Mouse (Mus musculus): Measurements from ENCODE around the gene Bbs9. TPM values are rescaled to one million over a fixed set of nuclear protein-coding genes. Genes with fewer than 3 reads are reported as not detected.

The Bbs9 gene
- polyA plus RNA-seq, 1 experiment = 15.3 TPM

DNA sequence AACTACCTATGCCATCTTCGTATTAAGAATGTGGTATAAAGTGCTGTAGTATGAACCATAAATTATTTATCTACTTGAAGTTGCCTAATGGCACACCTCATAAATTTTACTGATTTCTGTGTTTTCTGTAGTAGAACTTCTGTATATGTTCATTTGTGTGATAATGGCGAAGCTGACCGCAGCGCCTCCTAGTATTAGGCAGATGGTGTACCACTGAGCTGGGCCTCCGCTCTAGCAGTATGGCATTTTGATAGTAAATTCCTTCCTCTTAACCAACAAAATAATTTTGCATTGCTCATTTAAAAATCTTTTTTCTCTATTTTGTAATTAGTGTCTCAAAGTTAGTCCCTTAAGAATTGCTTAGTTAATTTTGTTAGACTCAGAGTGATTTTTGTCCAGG, 117.5 kb downstream of the Bbs9 start:
- WGBS = 97% methylated on average over 5 of the region's 5 CpGs
- Histone ChIP-seq H3K4me1 (ENCODE audit: control insufficient read depth, insufficient read depth, low read length) (no peaks in the 10 kb centered on the region), H3K4me3 (replicated peaks; ENCODE audit: extremely low read depth, low read depth, low read length) (no peak overlapping the region)
- no peak for DNase-seq
- no peak for TF ChIP-seq CTCF (IDR thresholded peaks at IDR 0.05; ENCODE audit: insufficient read depth, low read length)
- TF ChIP-seq POLR2A (IDR thresholded peaks at IDR 0.05; ENCODE audit: borderline replicate concordance, extremely low read depth, low read depth, low read length) = no peak

DNA sequence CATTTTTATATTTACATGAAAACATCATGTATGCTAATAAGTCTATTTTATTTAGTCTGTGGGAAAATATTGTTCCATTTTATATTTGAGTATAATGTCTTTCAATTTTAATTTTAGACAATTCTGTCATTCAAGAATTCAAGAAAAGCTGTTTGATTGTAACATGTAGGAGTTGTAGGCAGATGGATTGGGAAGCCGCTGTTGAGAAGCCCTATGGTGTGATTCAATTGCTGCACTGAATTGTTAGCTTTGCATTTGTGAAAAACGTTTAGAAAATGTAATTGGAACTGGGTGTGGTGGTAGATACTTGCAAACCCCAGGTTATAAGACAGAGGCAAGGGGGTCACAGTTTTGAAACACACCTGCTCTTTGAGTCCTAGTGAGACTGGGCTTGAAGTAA, 121.1 kb downstream of the Bbs9 start:
- WGBS = 49% methylated on average over 2 of the region's 2 CpGs

DNA sequence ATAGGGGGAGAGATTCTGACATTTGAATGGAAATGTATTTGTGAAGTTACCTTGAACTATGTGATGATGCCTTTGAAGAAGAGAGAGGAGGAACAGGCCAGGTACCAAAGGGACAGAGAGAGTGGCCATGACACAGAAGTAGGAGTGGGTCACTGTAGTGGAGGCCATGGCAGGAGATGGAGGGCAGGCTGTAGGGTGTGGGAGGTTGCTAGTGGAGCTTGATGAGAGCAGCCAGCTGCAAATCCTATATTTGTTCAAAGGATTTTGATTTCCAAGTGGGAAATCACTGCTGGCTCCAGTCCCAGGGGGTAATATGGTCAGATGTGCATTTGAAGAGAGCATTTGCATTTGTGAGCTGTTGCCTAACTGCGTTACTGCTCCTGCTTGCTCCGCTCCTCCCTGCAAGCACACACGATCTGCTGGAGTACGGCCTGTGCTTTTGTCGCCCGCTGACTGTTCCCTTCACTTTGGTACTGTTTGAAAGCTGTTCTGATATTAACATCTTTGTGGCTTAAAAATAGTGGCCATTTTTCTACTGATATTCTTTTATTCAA, 137.8 kb downstream of the Bbs9 start:
- 85% methylated on average over 6 of the region's 6 CpGs for WGBS
- H3K4me1 ChIP-seq (ENCODE audit: control insufficient read depth, insufficient read depth, low read length) = no peaks in the 10 kb centered on the region
- no peak for TF ChIP-seq CTCF (IDR thresholded peaks at IDR 0.05; ENCODE audit: insufficient read depth, low read length)
- TF ChIP-seq POLR2A (IDR thresholded peaks at IDR 0.05; ENCODE audit: borderline replicate concordance, extremely low read depth, low read depth, low read length) = no peak
- no peak overlapping the region for H3K4me3 ChIP-seq (replicated peaks; ENCODE audit: extremely low read depth, low read depth, low read length)
- no peak for DNase-seq

More for the DNA sequence above, 121.1 kb downstream of the Bbs9 start:
- Histone ChIP-seq H3K4me3 (replicated peaks; ENCODE audit: extremely low read depth, low read depth, low read length) (no peak overlapping the region), H3K4me1 (ENCODE audit: control insufficient read depth, insufficient read depth, low read length) (no peaks in the 10 kb centered on the region)
- DNase-seq = no peak
- TF ChIP-seq POLR2A (IDR thresholded peaks at IDR 0.05; ENCODE audit: borderline replicate concordance, extremely low read depth, low read depth, low read length) = no peak
- no peak for TF ChIP-seq CTCF (IDR thresholded peaks at IDR 0.05; ENCODE audit: insufficient read depth, low read length)

DNA sequence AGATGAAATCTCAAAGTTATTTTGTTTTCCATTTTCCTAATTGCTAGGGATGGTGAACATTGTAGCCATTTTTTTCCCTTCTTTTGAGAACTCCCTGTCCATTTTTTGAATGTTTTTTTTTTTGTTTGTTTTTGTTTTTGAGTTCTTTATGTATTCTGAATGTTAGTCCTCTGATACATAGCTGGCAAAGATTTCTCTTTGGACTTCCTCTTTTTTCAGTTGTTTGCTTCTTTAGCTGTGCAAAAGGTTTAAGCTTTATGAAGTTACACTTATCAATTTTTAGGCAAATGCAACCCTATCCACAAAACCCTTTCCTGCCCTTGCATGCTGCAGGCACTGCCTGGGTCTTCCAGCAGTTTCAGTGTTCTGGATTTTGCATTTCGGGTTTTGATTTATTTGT, 143.7 kb downstream of the Bbs9 start:
- H3K4me1 ChIP-seq (ENCODE audit: control insufficient read depth, insufficient read depth, low read length) = no peaks in the 10 kb centered on the region; the same call in 1 of the 2 replicates
- WGBS = 97% methylated on average over 1 of the region's 1 CpGs
- TF ChIP-seq POLR2A (IDR thresholded peaks at IDR 0.05; ENCODE audit: borderline replicate concordance, extremely low read depth, low read depth, low read length) (no peak), CTCF (IDR thresholded peaks at IDR 0.05; ENCODE audit: insufficient read depth, low read length) (no peak)
- no peak for DNase-seq
- H3K4me3 ChIP-seq (replicated peaks; ENCODE audit: extremely low read depth, low read depth, low read length) = no peak overlapping the region

DNA sequence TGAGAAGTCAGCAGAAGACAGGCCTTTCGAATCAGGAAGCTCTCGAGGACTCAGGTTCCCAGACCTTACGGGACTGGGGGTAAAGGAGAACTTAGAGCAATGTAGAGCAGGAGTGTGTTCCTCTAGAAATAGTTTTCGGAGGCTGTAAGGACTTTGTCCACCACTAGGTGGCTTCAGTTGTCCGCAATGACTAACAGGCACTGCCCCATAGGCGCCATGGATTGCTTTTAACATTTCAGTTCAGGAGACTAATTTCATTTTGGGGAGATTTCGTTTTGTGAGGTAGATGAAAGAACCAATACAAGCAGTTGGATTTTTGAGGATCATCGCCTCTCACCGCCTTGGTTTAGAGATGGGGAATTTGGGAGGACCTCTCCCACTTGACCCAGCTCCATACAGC, 149.5 kb downstream of the Bbs9 start:
- WGBS = 53% methylated on average over 9 of the region's 9 CpGs
- DNase-seq = peak; percentile 10
- TF ChIP-seq POLR2A (IDR thresholded peaks at IDR 0.05; ENCODE audit: borderline replicate concordance, extremely low read depth, low read depth, low read length) (no peak), CTCF (IDR thresholded peaks at IDR 0.05; ENCODE audit: insufficient read depth, low read length) (peak; percentile 70)
- Histone ChIP-seq H3K4me1 (ENCODE audit: control insufficient read depth, insufficient read depth, low read length) (no peaks in the 10 kb centered on the region; the same call in 1 of the 2 replicates), H3K4me3 (replicated peaks; ENCODE audit: extremely low read depth, low read depth, low read length) (no peak overlapping the region)

DNA sequence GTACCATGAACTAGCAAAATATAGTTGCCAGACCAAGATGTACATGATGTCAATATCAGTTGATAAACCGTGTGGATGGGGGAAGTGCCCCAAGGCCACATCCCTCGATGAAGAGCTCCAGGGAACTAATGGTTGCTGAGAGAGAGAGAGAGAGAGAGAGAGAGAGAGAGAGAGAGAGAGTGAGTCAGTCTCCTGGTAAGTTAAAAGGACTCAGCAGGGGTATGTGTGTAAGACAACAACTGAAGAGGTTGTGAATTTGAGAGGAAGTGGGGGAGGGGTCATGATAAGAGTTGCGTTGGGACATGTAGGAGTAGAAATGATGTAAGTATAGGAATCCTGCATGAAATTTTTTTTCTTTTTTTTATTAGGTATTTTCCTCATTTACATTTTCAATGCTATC, 150.5 kb downstream of the Bbs9 start:
- H3K4me1 ChIP-seq (ENCODE audit: control insufficient read depth, insufficient read depth, low read length) = no peaks in the 10 kb centered on the region; the same call in 1 of the 2 replicates
- H3K4me3 ChIP-seq (replicated peaks; ENCODE audit: extremely low read depth, low read depth, low read length) = no peak overlapping the region
- no peak for TF ChIP-seq POLR2A (IDR thresholded peaks at IDR 0.05; ENCODE audit: borderline replicate concordance, extremely low read depth, low read depth, low read length)
- no peak for TF ChIP-seq CTCF (IDR thresholded peaks at IDR 0.05; ENCODE audit: insufficient read depth, low read length)
- 80% methylated on average over 3 of the region's 3 CpGs for WGBS
- no peak for DNase-seq

DNA sequence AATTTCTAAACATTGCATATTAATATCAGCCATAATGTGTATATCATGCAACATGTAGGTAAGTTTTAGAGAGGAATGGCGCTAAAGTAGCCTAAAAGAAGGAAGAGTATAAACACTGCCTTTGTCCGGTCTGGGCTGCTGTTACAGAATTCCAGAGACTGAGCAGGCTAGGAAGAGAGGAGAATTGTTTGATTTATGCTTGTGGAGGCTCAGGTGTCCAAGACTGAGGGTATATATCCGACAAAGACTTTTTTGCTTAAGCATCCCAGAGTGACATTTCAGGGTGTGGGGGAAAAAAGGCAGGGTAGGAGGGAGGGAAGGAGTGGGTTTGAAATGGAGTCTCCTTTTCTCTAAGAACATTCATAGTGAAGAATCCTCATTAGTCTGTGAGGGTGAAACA, 152.4 kb downstream of the Bbs9 start:
- 73% methylated on average over 3 of the region's 3 CpGs for WGBS
- no peaks in the 10 kb centered on the region for H3K4me1 ChIP-seq (ENCODE audit: control insufficient read depth, insufficient read depth, low read length)
- TF ChIP-seq CTCF (IDR thresholded peaks at IDR 0.05; ENCODE audit: insufficient read depth, low read length) = no peak
- no peak for TF ChIP-seq POLR2A (IDR thresholded peaks at IDR 0.05; ENCODE audit: borderline replicate concordance, extremely low read depth, low read depth, low read length)
- DNase-seq = no peak
- no peak overlapping the region for H3K4me3 ChIP-seq (replicated peaks; ENCODE audit: extremely low read depth, low read depth, low read length)

DNA sequence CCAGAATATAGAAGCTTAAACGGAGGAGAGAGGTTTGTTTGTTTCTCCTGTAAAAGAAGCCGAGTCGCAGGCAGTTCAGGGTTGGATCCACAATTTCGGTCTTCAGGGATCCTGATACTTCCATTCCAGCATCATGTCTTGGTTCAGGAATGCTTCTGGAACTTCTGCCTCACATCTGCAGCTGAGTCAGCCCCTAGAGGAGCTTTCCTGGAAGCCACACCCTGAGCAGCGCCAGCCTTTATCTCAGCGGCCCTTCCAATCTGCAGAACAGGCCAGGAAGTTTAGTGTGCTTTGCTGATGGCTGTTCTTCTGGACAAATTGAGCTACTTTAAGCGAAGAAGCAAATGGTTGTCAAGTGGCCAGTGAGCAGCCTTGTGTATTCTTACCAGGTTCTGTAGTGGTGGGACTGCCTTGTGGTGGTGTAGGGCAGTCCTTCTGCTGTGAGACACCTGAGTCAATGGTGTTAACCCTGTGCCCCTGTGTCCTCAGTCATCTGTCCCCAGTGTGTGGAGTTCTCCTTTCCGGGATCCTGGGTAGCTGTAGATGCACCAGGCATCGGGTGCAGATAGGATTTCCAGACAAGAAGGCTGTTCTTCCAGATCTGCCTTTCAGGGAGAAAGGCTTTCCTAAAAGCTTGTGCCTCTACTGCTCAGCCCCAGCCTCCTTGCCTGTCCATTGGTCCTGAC, 157.4 kb downstream of the Bbs9 start:
- DNase-seq = no peak
- 72% methylated on average over 9 of the region's 9 CpGs for WGBS
- TF ChIP-seq CTCF (IDR thresholded peaks at IDR 0.05; ENCODE audit: insufficient read depth, low read length) (no peak), POLR2A (IDR thresholded peaks at IDR 0.05; ENCODE audit: borderline replicate concordance, extremely low read depth, low read depth, low read length) (no peak)
- H3K4me3 ChIP-seq (replicated peaks; ENCODE audit: extremely low read depth, low read depth, low read length) = no peak overlapping the region
- no peaks in the 10 kb centered on the region for H3K4me1 ChIP-seq (ENCODE audit: control insufficient read depth, insufficient read depth, low read length)

DNA sequence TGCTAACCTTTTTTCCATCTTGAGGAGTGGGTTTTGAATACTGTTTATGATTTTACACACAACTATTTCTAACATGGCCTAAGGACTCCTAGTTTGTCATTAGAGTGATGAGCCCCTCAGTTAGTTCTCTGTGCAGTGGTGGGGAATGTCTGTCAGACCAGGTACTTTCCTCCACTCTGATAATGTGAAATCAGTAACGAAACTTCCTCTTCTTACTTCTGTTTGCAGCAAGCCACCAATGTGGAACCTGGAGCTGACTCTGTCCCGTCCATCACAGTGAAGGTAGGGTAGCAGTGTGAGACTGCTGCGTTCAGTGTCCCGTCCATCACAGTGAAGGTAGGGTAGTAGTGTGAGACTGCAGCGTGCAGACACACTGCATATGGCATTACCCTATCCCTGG, 163.0 kb downstream of the Bbs9 start:
- no peak overlapping the region for H3K4me3 ChIP-seq (replicated peaks; ENCODE audit: extremely low read depth, low read depth, low read length)
- 92% methylated on average over 5 of the region's 5 CpGs for WGBS
- peaks cover 2% of the 10 kb centered on the region; the same call in 1 of the 2 replicates for H3K4me1 ChIP-seq (ENCODE audit: control insufficient read depth, insufficient read depth, low read length)
- TF ChIP-seq POLR2A (IDR thresholded peaks at IDR 0.05; ENCODE audit: borderline replicate concordance, extremely low read depth, low read depth, low read length) (no peak), CTCF (IDR thresholded peaks at IDR 0.05; ENCODE audit: insufficient read depth, low read length) (no peak)
- DNase-seq = no peak
